Mouse (Mus musculus) natural killer cell, adult 2 months (primary cell): ENCODE measurements around the gene Gnai2.
"Not testable (repeated sequence)": the region's sequence is repeated elsewhere in the genome, so short reads cannot be mapped to it uniquely, and the experiment has no call there.

Source experiments
- DNase-seq, 2 experiments: peaks; one replicate each; pipeline ENCODE4 v3.0.0; 2022; ENCODE audit warnings: low spot score in 2 of 2

Gnai2 gene

GRCm38 (mm10) chr9:107568331-107569261 is 66.6 kb downstream of the Gnai2 start:
- DNase-seq, result peak; percentile 71 to 81

- DNase-seq, result no peak
Observed at GRCm38 (mm10) chr9:107567702-107568319, 67.4 kb downstream of the Gnai2 start, which contains the start of gene Hyal2. Gene Hyal2 (plus strand): TSS chr9:107567945.

- DNase-seq, result no peak
Observed at GRCm38 (mm10) chr9:107566855-107567254, 68.3 kb downstream of the Gnai2 start.

- DNase-seq, result peak; percentile 70 to 80
Observed at GRCm38 (mm10) chr9:107566041-107566709, 69.0 kb downstream of the Gnai2 start.

- DNase-seq, result not testable (repeated sequence)
Observed at GRCm38 (mm10) chr9:107565556-107565955, 69.6 kb downstream of the Gnai2 start.
